Mouse (Mus musculus): Measurements from ENCODE around the gene Fbxw9. TPM values are rescaled to one million over a fixed set of nuclear protein-coding genes. Genes with fewer than 3 reads are reported as not detected.

The Fbxw9 gene
- total and polyA plus RNA-seq, 3 experiments, result 10.6 to 13.9 TPM; not detected in 1

- no peaks in the 10 kb centered on the region for H3K4me1 ChIP-seq (ENCODE audit: control insufficient read depth in 1 of 2, insufficient read depth in 2 of 2, low read length in 2 of 2)
- H3K36me3 ChIP-seq (ENCODE audit: control insufficient read depth in 1 of 2, insufficient read depth in 2 of 2, low read length in 2 of 2), result no peaks in the 10 kb centered on the region; a peak in 1 of 4 replicates
- H3K27ac ChIP-seq (ENCODE audit: control insufficient read depth, low read depth, low read length), result no peak overlapping the region
- no peaks in the 10 kb centered on the region for H3K79me2 ChIP-seq (ENCODE audit: control insufficient read depth, insufficient read depth, low read length, poor library complexity)
- no peaks in the 10 kb centered on the region for H3K27me3 ChIP-seq (ENCODE audit: control insufficient read depth in 1 of 2, insufficient read depth in 2 of 2, low read length in 2 of 2)
- H3K9me3 ChIP-seq (replicated peaks; ENCODE audit: insufficient read depth, low read length), result no peaks in the 10 kb centered on the region
- no peak overlapping the region for H3K9ac ChIP-seq (ENCODE audit: control insufficient read depth, low read depth, low read length, poor library complexity, severe bottlenecking)
- no peak overlapping the region for H3K4me3 ChIP-seq (ENCODE audit: control insufficient read depth in 1 of 2, insufficient read depth in 1 of 2, low read depth in 2 of 2, low read length in 2 of 2)
- TF ChIP-seq BHLHE40 (IDR thresholded peaks at IDR 0.05; ENCODE audit: borderline replicate concordance, low read depth, low read length) (no peak), MXI1 (IDR thresholded peaks at IDR 0.05; ENCODE audit: low read depth, low read length) (no peak), RAD21 (IDR thresholded peaks at IDR 0.05; ENCODE audit: low read depth, low read length) (no peak), NELFE (IDR thresholded peaks at IDR 0.05; ENCODE audit: low read depth, low read length) (no peak), TBP (IDR thresholded peaks at IDR 0.05; ENCODE audit: low read depth, low read length) (no peak), ZKSCAN1 (IDR thresholded peaks at IDR 0.05; ENCODE audit: low read depth, low read length) (no peak), CHD1 (IDR thresholded peaks at IDR 0.05; ENCODE audit: low read depth, low read length) (no peak), SIN3A (IDR thresholded peaks at IDR 0.05; ENCODE audit: low read length) (no peak), EP300 (IDR thresholded peaks at IDR 0.05; ENCODE audit: low read depth in 1 of 2, low read length in 2 of 2) (no peak), UBTF (IDR thresholded peaks at IDR 0.05; ENCODE audit: borderline replicate concordance, insufficient read depth, low read depth, low read length) (no peak), MAFK (IDR thresholded peaks at IDR 0.05; ENCODE audit: borderline replicate concordance, low read depth, low read length) (no peak), TAL1 (IDR thresholded peaks at IDR 0.05; ENCODE audit: low read length) (no peak), USF1 (IDR thresholded peaks at IDR 0.05; ENCODE audit: low read depth, low read length) (no peak), MEF2A (IDR thresholded peaks at IDR 0.05; ENCODE audit: extremely low read depth, insufficient replicate concordance, low read depth, low read length, poor library complexity, severe bottlenecking) (no peak), GATA1 (IDR thresholded peaks at IDR 0.05; ENCODE audit: low read depth, low read length) (no peak), ZNF384 (IDR thresholded peaks at IDR 0.05; ENCODE audit: low read depth, low read length) (no peak), RCOR1 (IDR thresholded peaks at IDR 0.05; ENCODE audit: low read depth, low read length) (no peak), MYB (IDR thresholded peaks at IDR 0.05; ENCODE audit: low read depth, low read length) (no peak), E2F4 (IDR thresholded peaks at IDR 0.05; ENCODE audit: borderline replicate concordance, low read depth, low read length) (no peak)
- no peak for DNase-seq (ENCODE audit: low read depth, low spot score)
Observed at GRCm38 (mm10) chr8:85091526-85092090, 31.8 kb downstream of the Fbxw9 start.

GRCm38 (mm10) chr8:85095051-85095450 lies 35.2 kb downstream of the Fbxw9 start:
- no peaks in the 10 kb centered on the region for H3K36me3 ChIP-seq (ENCODE audit: control insufficient read depth in 1 of 2, insufficient read depth in 2 of 2, low read length in 2 of 2)
- no peak overlapping the region for H3K4me3 ChIP-seq (ENCODE audit: control insufficient read depth in 1 of 2, insufficient read depth in 1 of 2, low read depth in 2 of 2, low read length in 2 of 2)
- H3K9me3 ChIP-seq (replicated peaks; ENCODE audit: insufficient read depth, low read length), result no peaks in the 10 kb centered on the region
- no peak overlapping the region for H3K27ac ChIP-seq (ENCODE audit: control insufficient read depth, low read depth, low read length)
- TF ChIP-seq MYC (IDR thresholded peaks at IDR 0.05; ENCODE audit: low read depth, low read length), result no peak
- no peak for TF ChIP-seq BHLHE40 (IDR thresholded peaks at IDR 0.05; ENCODE audit: borderline replicate concordance, low read depth, low read length)
- no peak for TF ChIP-seq EP300 (IDR thresholded peaks at IDR 0.05; ENCODE audit: low read depth in 1 of 2, low read length in 2 of 2)
- no peak for TF ChIP-seq HCFC1 (IDR thresholded peaks at IDR 0.05; ENCODE audit: low read depth, low read length)
- no peak for TF ChIP-seq TBP (IDR thresholded peaks at IDR 0.05; ENCODE audit: low read depth, low read length)
- TF ChIP-seq TCF12 (IDR thresholded peaks at IDR 0.05; ENCODE audit: low read depth, low read length), result no peak
- TF ChIP-seq MAFK (IDR thresholded peaks at IDR 0.05; ENCODE audit: borderline replicate concordance, low read depth, low read length), result no peak
- no peak for TF ChIP-seq CHD2 (IDR thresholded peaks at IDR 0.05; ENCODE audit: low read length)
- TF ChIP-seq SIN3A (IDR thresholded peaks at IDR 0.05; ENCODE audit: low read length), result no peak
- TF ChIP-seq ZNF384 (IDR thresholded peaks at IDR 0.05; ENCODE audit: low read depth, low read length), result no peak
- no peak for TF ChIP-seq USF1 (IDR thresholded peaks at IDR 0.05; ENCODE audit: low read depth, low read length)
- TF ChIP-seq SMC3 (IDR thresholded peaks at IDR 0.05; ENCODE audit: low read depth, low read length), result no peak
- no peak for TF ChIP-seq MXI1 (IDR thresholded peaks at IDR 0.05; ENCODE audit: low read depth, low read length)
- H3K4me1 ChIP-seq (ENCODE audit: control insufficient read depth in 1 of 2, insufficient read depth in 2 of 2, low read length in 2 of 2), result no peaks in the 10 kb centered on the region
- no peaks in the 10 kb centered on the region for H3K79me2 ChIP-seq (ENCODE audit: control insufficient read depth, insufficient read depth, low read length, poor library complexity)
- H3K27me3 ChIP-seq (ENCODE audit: control insufficient read depth in 1 of 2, insufficient read depth in 2 of 2, low read length in 2 of 2), result no peaks in the 10 kb centered on the region
- H3K9ac ChIP-seq (ENCODE audit: control insufficient read depth, low read depth, low read length, poor library complexity, severe bottlenecking), result no peak overlapping the region
- no peak for DNase-seq (ENCODE audit: low read depth, low spot score)
